Mouse (Mus musculus) kidney, adult 2 months (tissue): ENCODE measurements at regions not wholly inside any gene's neighbourhood (a gene's known extent, or its start where the extent isn't known, plus 50 kb on each side); places are given as distances from the start of the nearest gene placed in this dataset.

Experiments
- DNase-seq: peaks from one replicate; pipeline ENCODE4 v3.0.0; 2021
- H3K27ac ChIP-seq: fragments of 200-500 bp; 2 replicates; pipeline ENCODE4 v1.5.1; 2012; ENCODE audit warnings: low read depth, low read length, control low read depth, inconsistent platforms; ENCODE audit not compliant: insufficient read depth
- H3K27me3 ChIP-seq: fragments of 200-500 bp; replicated peaks from 2 replicates; pipeline ENCODE4 v1.6.1; 2012; ENCODE audit warnings: mild to moderate bottlenecking, moderate library complexity, low read length, inconsistent platforms; ENCODE audit not compliant: control insufficient read depth, insufficient read depth
- H3K36me3 ChIP-seq: fragments of 200-500 bp; 2 replicates; pipeline ENCODE4 v1.6.1; 2012; ENCODE audit warnings: mild to moderate bottlenecking, moderate library complexity, low read length, inconsistent platforms; ENCODE audit not compliant: control insufficient read depth, insufficient read depth
- H3K4me1 ChIP-seq: fragments of 200-500 bp; 2 replicates; pipeline ENCODE4 v1.6.1; 2011; ENCODE audit warnings: low read length; ENCODE audit not compliant: control insufficient read depth, insufficient read depth
- H3K4me3 ChIP-seq: fragments of 200-500 bp; 2 replicates; pipeline ENCODE4 v1.5.1; 2011; ENCODE audit warnings: mild to moderate bottlenecking, low read depth, low read length, control low read depth; ENCODE audit not compliant: insufficient read depth
- CTCF ChIP-seq: fragments of 200-500 bp; conservative IDR thresholded peaks from 2 replicates; pipeline ENCODE4 v1.5.1; 2011; ENCODE audit warnings: low read depth, mild to moderate bottlenecking, control low read depth, low read length, moderate library complexity, mixed read lengths; ENCODE audit not compliant: insufficient read depth, insufficient read length
- POLR2A ChIP-seq: fragments of 200-500 bp; IDR thresholded peaks from one replicate; pipeline ENCODE4 v1.6.1; 2011; ENCODE audit warnings: low read depth, low read length, control low read depth
- WGBS: fragments of 180-500 bp; shearing (Covaris S2); methylation state at CpG from one replicate; pipeline ENCODE4 v1.1.7; 2018; 5-methylcytosine and 5-hydroxymethylcytosine counted together

GRCm38 (mm10) chr4:58728641-58729040 lies 58.9 kb downstream of the Olfr267 start:
- TF ChIP-seq POLR2A = no peak
- no peak for TF ChIP-seq CTCF
- WGBS = 67% methylated on average over 1 of the region's 1 CpGs
- H3K27ac ChIP-seq = no peak overlapping the region
- no peak for DNase-seq
- no peaks in the 10 kb centered on the region for H3K36me3 ChIP-seq
- no peaks in the 10 kb centered on the region for H3K27me3 ChIP-seq
- H3K4me3 ChIP-seq = no peak overlapping the region
- no peaks in the 10 kb centered on the region for H3K4me1 ChIP-seq

GRCm38 (mm10) chr4:58726424-58726823 lies 61.1 kb downstream of the Olfr267 start:
- WGBS = 49% methylated on average over 2 of the region's 2 CpGs
- DNase-seq = no peak
- Histone ChIP-seq H3K27me3 (no peaks in the 10 kb centered on the region), H3K36me3 (no peaks in the 10 kb centered on the region), H3K27ac (no peak overlapping the region), H3K4me3 (no peak overlapping the region), H3K4me1 (no peaks in the 10 kb centered on the region)
- TF ChIP-seq POLR2A = no peak
- no peak for TF ChIP-seq CTCF

GRCm38 (mm10) chr4:58722772-58723171 lies 64.7 kb downstream of the Olfr267 start:
- 41% methylated on average over 9 of the region's 9 CpGs for WGBS
- H3K4me3 ChIP-seq = no peak overlapping the region
- no peaks in the 10 kb centered on the region for H3K36me3 ChIP-seq
- TF ChIP-seq CTCF (no peak), POLR2A (no peak)
- no peak for DNase-seq
- H3K27ac ChIP-seq = no peak overlapping the region
- H3K4me1 ChIP-seq = no peaks in the 10 kb centered on the region
- no peaks in the 10 kb centered on the region for H3K27me3 ChIP-seq

- H3K4me3 ChIP-seq = no peak overlapping the region
- H3K27me3 ChIP-seq = no peaks in the 10 kb centered on the region
- H3K36me3 ChIP-seq = no peaks in the 10 kb centered on the region
- TF ChIP-seq CTCF = no peak
- no peak for TF ChIP-seq POLR2A
- WGBS = 82% methylated on average over 8 of the region's 8 CpGs
- no peaks in the 10 kb centered on the region for H3K4me1 ChIP-seq
- DNase-seq = no peak
- H3K27ac ChIP-seq = no peak overlapping the region
Measured at GRCm38 (mm10) chr4:58720682-58721081, 66.8 kb downstream of the Olfr267 start.

GRCm38 (mm10) chr4:58716426-58716825 lies 71.1 kb downstream of the Olfr267 start:
- WGBS = 50% methylated on average over 11 of the region's 11 CpGs
- no peak overlapping the region for H3K4me3 ChIP-seq
- no peak overlapping the region for H3K27ac ChIP-seq
- H3K27me3 ChIP-seq = no peaks in the 10 kb centered on the region
- TF ChIP-seq POLR2A (no peak), CTCF (no peak)
- no peaks in the 10 kb centered on the region for H3K4me1 ChIP-seq
- no peak for DNase-seq
- no peaks in the 10 kb centered on the region for H3K36me3 ChIP-seq

- no peak overlapping the region for H3K4me3 ChIP-seq
- H3K27me3 ChIP-seq = no peaks in the 10 kb centered on the region
- DNase-seq = no peak
- no peaks in the 10 kb centered on the region for H3K4me1 ChIP-seq
- no peak for TF ChIP-seq POLR2A
- no peak for TF ChIP-seq CTCF
- H3K36me3 ChIP-seq = no peaks in the 10 kb centered on the region
- WGBS = 86% methylated on average over 8 of the region's 8 CpGs
- no peak overlapping the region for H3K27ac ChIP-seq
Measured at GRCm38 (mm10) chr4:58715846-58716245, 71.7 kb downstream of the Olfr267 start.

- no peaks in the 10 kb centered on the region for H3K36me3 ChIP-seq
- H3K4me1 ChIP-seq = no peaks in the 10 kb centered on the region
- DNase-seq = peak; percentile 56
- H3K27me3 ChIP-seq = no peaks in the 10 kb centered on the region
- no peak overlapping the region for H3K4me3 ChIP-seq
- no peak overlapping the region for H3K27ac ChIP-seq
- TF ChIP-seq POLR2A (no peak), CTCF (no peak)
- WGBS = 26% methylated on average over 13 of the region's 13 CpGs
Measured at GRCm38 (mm10) chr4:58714221-58714620, 73.3 kb downstream of the Olfr267 start.

- DNase-seq = no peak
- Histone ChIP-seq H3K27me3 (no peaks in the 10 kb centered on the region), H3K4me1 (no peaks in the 10 kb centered on the region), H3K36me3 (no peaks in the 10 kb centered on the region), H3K27ac (no peak overlapping the region), H3K4me3 (no peak overlapping the region)
- WGBS = 71% methylated on average over 2 of the region's 2 CpGs
- TF ChIP-seq POLR2A (no peak), CTCF (no peak)
Measured at GRCm38 (mm10) chr4:58712875-58713274, 74.6 kb downstream of the Olfr267 start.
